Mouse (Mus musculus) MEL (cell line): ENCODE data around the gene Myrf. TPM values are rescaled to one million over a fixed set of nuclear protein-coding genes. Genes with fewer than 3 reads are reported as not detected.

ENCODE experiments used
- DNase-seq: peaks from one replicate; pipeline ENCODE4 v3.0.0; 2011; ENCODE audit warnings: low read depth, low spot score
- H3K27ac ChIP-seq: 2 replicates; pipeline ENCODE4 v1.5.1; 2012; ENCODE audit warnings: low read depth, mild to moderate bottlenecking, control low read depth, low read length, moderate library complexity; ENCODE audit not compliant: control insufficient read depth
- H3K27me3 ChIP-seq, 2 experiments: fragments of 150-350 bp in 1 of 2; sonication (generic) in 1 of 2; 2 replicates each; pipeline ENCODE4 v1.6.1; 2012; ENCODE audit warnings: low read length in 2 of 2, mild to moderate bottlenecking in 2 of 2, improper control_type of control experiment in 1 of 2, moderate library complexity in 1 of 2; ENCODE audit not compliant: insufficient read depth in 2 of 2, control insufficient read depth in 1 of 2
- H3K36me3 ChIP-seq, 2 experiments: 2 replicates each; pipeline ENCODE4 v1.6.1; 2012 to 2014; ENCODE audit warnings: low read length in 2 of 2, improper control_type of control experiment in 1 of 2, inconsistent platforms in 1 of 2, mild to moderate bottlenecking in 1 of 2; ENCODE audit not compliant: insufficient read depth in 2 of 2, control insufficient read depth in 1 of 2
- H3K4me1 ChIP-seq, 2 experiments: fragments of 150-350 bp in 1 of 2; sonication (generic) in 1 of 2; 2 replicates each; pipeline ENCODE4 v1.6.1; 2012; ENCODE audit warnings: low read length in 2 of 2, improper control_type of control experiment in 1 of 2, mild to moderate bottlenecking in 1 of 2; ENCODE audit not compliant: insufficient read depth in 2 of 2, control insufficient read depth in 1 of 2
- H3K4me3 ChIP-seq, 2 experiments: fragments of 150-350 bp in 1 of 2; sonication (generic) in 1 of 2; 2 replicates each; pipeline ENCODE4 v1.5.1; 2012; ENCODE audit warnings: low read depth in 2 of 2, low read length in 2 of 2, mild to moderate bottlenecking in 2 of 2, moderate library complexity in 2 of 2, control low read depth in 1 of 2, improper control_type of control experiment in 1 of 2; ENCODE audit not compliant: control insufficient read depth in 1 of 2, insufficient read depth in 1 of 2
- H3K79me2 ChIP-seq: 2 replicates; pipeline ENCODE4 v1.6.1; 2012; ENCODE audit warnings: mild to moderate bottlenecking, low read length, moderate library complexity; ENCODE audit not compliant: control insufficient read depth, poor library complexity, insufficient read depth
- H3K9ac ChIP-seq: 2 replicates; pipeline ENCODE4 v1.6.1; 2012; ENCODE audit warnings: low read depth, mild to moderate bottlenecking, control low read depth, low read length, moderate library complexity; ENCODE audit not compliant: control insufficient read depth, poor library complexity, severe bottlenecking
- H3K9me3 ChIP-seq: fragments of 150-350 bp; sonication (generic); replicated peaks from 2 replicates; pipeline ENCODE4 v1.6.1; 2012; ENCODE audit warnings: mild to moderate bottlenecking, low read length, improper control_type of control experiment, moderate library complexity; ENCODE audit not compliant: insufficient read depth
- BHLHE40 ChIP-seq: IDR thresholded peaks from 2 replicates; pipeline ENCODE4 v1.6.1; 2012; ENCODE audit warnings: low read depth, mild to moderate bottlenecking, inconsistent platforms, low read length, improper control_type of control experiment, borderline replicate concordance
- CHD2 ChIP-seq: IDR thresholded peaks from 2 replicates; pipeline ENCODE4 v1.6.1; 2011; ENCODE audit warnings: low read length, improper control_type of control experiment
- CTCF ChIP-seq, 3 experiments: IDR thresholded peaks in 2 of 3; conservative IDR thresholded peaks in 1 of 3; 2 replicates each; pipeline ENCODE4 v1.5.1; 2011 to 2012; ENCODE audit warnings: low read length in 3 of 3, low read depth in 2 of 3, mild to moderate bottlenecking in 2 of 3, improper control_type of control experiment in 1 of 3, inconsistent platforms in 1 of 3, mixed read lengths in 1 of 3, moderate library complexity in 1 of 3; ENCODE audit not compliant: control insufficient read depth in 1 of 3, insufficient read depth in 1 of 3, poor library complexity in 1 of 3, severe bottlenecking in 1 of 3
- E2F4 ChIP-seq: IDR thresholded peaks from 2 replicates; pipeline ENCODE4 v1.6.1; 2011; ENCODE audit warnings: low read depth, low read length, improper control_type of control experiment, borderline replicate concordance
- ELF1 ChIP-seq: IDR thresholded peaks from 2 replicates; pipeline ENCODE4 v1.6.1; 2014; ENCODE audit warnings: low read depth, mild to moderate bottlenecking, inconsistent platforms, low read length, improper control_type of control experiment, moderate library complexity
- EP300 ChIP-seq, 2 experiments: IDR thresholded peaks; 2 replicates each; pipeline ENCODE4 v1.6.1; 2011; ENCODE audit warnings: improper control_type of control experiment in 2 of 2, low read length in 2 of 2, low read depth in 1 of 2, mild to moderate bottlenecking in 1 of 2
- GATA1 ChIP-seq: IDR thresholded peaks from 2 replicates; pipeline ENCODE4 v1.6.1; 2011; ENCODE audit warnings: low read depth, low read length, improper control_type of control experiment
- MAFK ChIP-seq: IDR thresholded peaks from 2 replicates; pipeline ENCODE4 v1.6.1; 2011; ENCODE audit warnings: low read depth, mild to moderate bottlenecking, low read length, improper control_type of control experiment, borderline replicate concordance
- MAX ChIP-seq: IDR thresholded peaks from 2 replicates; pipeline ENCODE4 v1.6.1; 2011; ENCODE audit warnings: low read length, improper control_type of control experiment
- MAZ ChIP-seq: IDR thresholded peaks from 2 replicates; pipeline ENCODE4 v1.6.1; 2012; ENCODE audit warnings: low read depth, mild to moderate bottlenecking, inconsistent platforms, low read length, improper control_type of control experiment
- NELFE ChIP-seq: IDR thresholded peaks from 2 replicates; pipeline ENCODE4 v1.6.1; 2011; ENCODE audit warnings: low read depth, low read length, improper control_type of control experiment
- NRF1 ChIP-seq: IDR thresholded peaks from 2 replicates; pipeline ENCODE4 v1.6.1; 2014; ENCODE audit warnings: low read depth, mild to moderate bottlenecking, inconsistent platforms, low read length, improper control_type of control experiment, moderate library complexity; ENCODE audit not compliant: poor library complexity, insufficient read depth, severe bottlenecking
- POLR2A ChIP-seq, 2 experiments: IDR thresholded peaks; 2 replicates each; pipeline ENCODE4 v1.6.1; 2011 to 2012; ENCODE audit warnings: low read length in 2 of 2, mild to moderate bottlenecking in 2 of 2, control low read depth in 1 of 2, improper control_type of control experiment in 1 of 2, low read depth in 1 of 2, moderate library complexity in 1 of 2; ENCODE audit not compliant: control insufficient read depth in 1 of 2, insufficient read depth in 1 of 2, poor library complexity in 1 of 2
- POLR2AphosphoS2 ChIP-seq: IDR thresholded peaks from 2 replicates; pipeline ENCODE4 v1.6.1; 2011; ENCODE audit warnings: low read length, improper control_type of control experiment
- POLR2AphosphoS5 ChIP-seq: IDR thresholded peaks from 2 replicates; pipeline ENCODE4 v1.6.1; 2012; ENCODE audit warnings: low read depth, borderline replicate concordance, mild to moderate bottlenecking, inconsistent platforms, low read length, moderate library complexity, mixed read lengths
- RCOR1 ChIP-seq: IDR thresholded peaks from 2 replicates; pipeline ENCODE4 v1.6.1; 2012; ENCODE audit warnings: low read depth, mild to moderate bottlenecking, inconsistent platforms, low read length, improper control_type of control experiment
- TCF12 ChIP-seq: IDR thresholded peaks from 2 replicates; pipeline ENCODE4 v1.6.1; 2014; ENCODE audit warnings: low read depth, mild to moderate bottlenecking, inconsistent platforms, low read length, improper control_type of control experiment, moderate library complexity
- UBTF ChIP-seq: IDR thresholded peaks from 2 replicates; pipeline ENCODE4 v1.6.1; 2012; ENCODE audit warnings: low read depth, mild to moderate bottlenecking, inconsistent platforms, low read length, improper control_type of control experiment, moderate library complexity, borderline replicate concordance; ENCODE audit not compliant: insufficient read depth
- USF1 ChIP-seq: IDR thresholded peaks from 2 replicates; pipeline ENCODE4 v1.6.1; 2014; ENCODE audit warnings: low read depth, mild to moderate bottlenecking, inconsistent platforms, low read length, improper control_type of control experiment, moderate library complexity
- USF2 ChIP-seq, 2 experiments: IDR thresholded peaks; 2 replicates each; pipeline ENCODE4 v1.6.1; 2011 to 2012; ENCODE audit warnings: improper control_type of control experiment in 2 of 2, low read length in 2 of 2, borderline replicate concordance in 1 of 2, inconsistent platforms in 1 of 2, low read depth in 1 of 2, mild to moderate bottlenecking in 1 of 2; ENCODE audit not compliant: insufficient read depth in 1 of 2
- ZNF384 ChIP-seq: IDR thresholded peaks from 2 replicates; pipeline ENCODE4 v1.6.1; 2012; ENCODE audit warnings: low read depth, mild to moderate bottlenecking, inconsistent platforms, low read length, improper control_type of control experiment
- polyA plus RNA-seq, 2 experiments: library from polyadenylated mRNA; stranded (reverse) in 1 of 2; unstranded in 1 of 2; fragments of >175 nt in 1 of 2; fragments of >200 nt in 1 of 2; gene quantifications; 2 replicates each; pipeline versions ENCODE4 v1.2.1 to v1.2.4; 2012; ENCODE audit warnings: low replicate concordance in 2 of 2, low read depth in 1 of 2; ENCODE audit not compliant: insufficient read length in 2 of 2, insufficient read depth in 1 of 2, missing spikeins in 1 of 2
- total RNA-seq: library from RNA; depleted of rRNA; stranded (reverse); fragments of 300-350 nt; gene quantifications from 2 replicates; pipeline ENCODE4 v1.2.3, GENCODE M21; 2012

Myrf gene
- total and polyA plus RNA-seq, 3 experiments = 0.23 to 2.7 TPM; not detected in 1

- TF ChIP-seq BHLHE40 (no peak), RCOR1 (no peak), POLR2A (IDR thresholded peaks at IDR 0.05; ENCODE audit: control insufficient read depth in 1 of 2, insufficient read depth in 1 of 2, low read depth in 1 of 2, low read length in 2 of 2, poor library complexity in 1 of 2) (no peak), USF2 (IDR thresholded peaks at IDR 0.05; ENCODE audit: borderline replicate concordance in 1 of 2, insufficient read depth in 1 of 2, low read depth in 1 of 2, low read length in 2 of 2) (no peak), MAFK (no peak), CTCF (IDR thresholded peaks at IDR 0.05 in 2 of 3, conservative IDR thresholded peaks at IDR 0.05 in 1 of 3; ENCODE audit: control insufficient read depth in 1 of 3, insufficient read depth in 1 of 3, low read depth in 2 of 3, low read length in 3 of 3, poor library complexity in 1 of 3, severe bottlenecking in 1 of 3) (no peak)
- TF ChIP-seq, all 39 proteins: peak for 0
- no peak overlapping the region for H3K9ac ChIP-seq
- H3K9me3 ChIP-seq = no peaks in the 10 kb centered on the region
- H3K36me3 ChIP-seq = no peaks in the 10 kb centered on the region
- no peak overlapping the region for H3K4me3 ChIP-seq
- DNase-seq = no peak
- H3K79me2 ChIP-seq = no peaks in the 10 kb centered on the region
- H3K27ac ChIP-seq = no peak overlapping the region
- peaks cover 0 to 3% of the 10 kb centered on the region in 2 experiments; a peak in 2 of 4 replicates for H3K27me3 ChIP-seq
- H3K4me1 ChIP-seq = no peaks in the 10 kb centered on the region
Measured at GRCm38 (mm10) chr19:10276483-10277144, 36.1 kb upstream of the Myrf start.

GRCm38 (mm10) chr19:10274056-10274455, 33.5 kb upstream of the Myrf start:
- Histone ChIP-seq H3K4me1 (no peaks in the 10 kb centered on the region), H3K36me3 (no peaks in the 10 kb centered on the region), H3K27me3 (peaks cover 0 to 2% of the 10 kb centered on the region in 2 experiments; a peak in 1 of 4 replicates), H3K79me2 (no peaks in the 10 kb centered on the region), H3K9ac (no peak overlapping the region), H3K27ac (no peak overlapping the region), H3K9me3 (no peaks in the 10 kb centered on the region), H3K4me3 (no peak overlapping the region)
- TF ChIP-seq MAFK = no peak
- no peak for TF ChIP-seq POLR2AphosphoS2
- TF ChIP-seq GATA1 = no peak
- no peak for TF ChIP-seq EP300 (IDR thresholded peaks at IDR 0.05; ENCODE audit: low read depth in 1 of 2, low read length in 2 of 2)
- TF ChIP-seq CHD2 = no peak
- no peak for TF ChIP-seq USF1
- no peak for TF ChIP-seq CTCF (IDR thresholded peaks at IDR 0.05 in 2 of 3, conservative IDR thresholded peaks at IDR 0.05 in 1 of 3; ENCODE audit: control insufficient read depth in 1 of 3, insufficient read depth in 1 of 3, low read depth in 2 of 3, low read length in 3 of 3, poor library complexity in 1 of 3, severe bottlenecking in 1 of 3)
- TF ChIP-seq UBTF = no peak
- no peak for TF ChIP-seq ZNF384
- TF ChIP-seq TCF12 = no peak
- TF ChIP-seq MAZ = no peak
- TF ChIP-seq NRF1 = no peak
- TF ChIP-seq E2F4 = no peak
- TF ChIP-seq ELF1 = no peak
- TF ChIP-seq MAX = no peak
- TF ChIP-seq POLR2AphosphoS5 = no peak
- no peak for TF ChIP-seq NELFE
- TF ChIP-seq POLR2A (IDR thresholded peaks at IDR 0.05; ENCODE audit: control insufficient read depth in 1 of 2, insufficient read depth in 1 of 2, low read depth in 1 of 2, low read length in 2 of 2, poor library complexity in 1 of 2) = no peak
- no peak for DNase-seq
